Mouse (Mus musculus) liver, embryonic 14.5 days (tissue): ENCODE data around the gene Rnf141. TPM values are rescaled to one million over a fixed set of nuclear protein-coding genes. Genes with fewer than 3 reads are reported as not detected.

Experiments
- ATAC-seq: fragments of 200-750 bp; cut with Nextera tagmentation; 2 replicates; pipeline ENCODE4 v1.8.0; 2017; ENCODE audit warnings: moderate number of reproducible peaks, mild to moderate bottlenecking, moderate library complexity; ENCODE audit not compliant: insufficient read depth
- DNase-seq, 3 experiments: peaks; one replicate each; pipeline ENCODE4 v3.0.0-alpha.2; 2012 to 2013; ENCODE audit warnings: low read depth in 3 of 3, low spot score in 3 of 3
- H3K27ac ChIP-seq: fragments of 300-500 bp; sonication (generic); 2 replicates; pipeline ENCODE4 v1.5.1; 2014; ENCODE audit warnings: moderate library complexity, mild to moderate bottlenecking, control low read depth, inconsistent platforms
- H3K27me3 ChIP-seq: fragments of 300-500 bp; sonication (generic); 2 replicates; pipeline ENCODE4 v1.6.1; 2014; ENCODE audit warnings: mild to moderate bottlenecking, low read length, moderate library complexity; ENCODE audit not compliant: control insufficient read depth, insufficient read depth
- H3K36me3 ChIP-seq: fragments of 300-500 bp; sonication (generic); replicated peaks from 2 replicates; pipeline ENCODE4 v1.6.1; 2014; ENCODE audit warnings: low read depth; ENCODE audit not compliant: control insufficient read depth, insufficient read depth
- H3K4me1 ChIP-seq, 2 experiments: fragments of 200-500 bp in 1 of 2; fragments of 300-500 bp in 1 of 2; sonication (generic) in 1 of 2; replicated peaks; 2 replicates each; pipeline ENCODE4 v1.6.1; 2012 to 2014; ENCODE audit warnings: antibody characterized with exemption in 1 of 2, inconsistent platforms in 1 of 2, low read length in 1 of 2; ENCODE audit not compliant: control insufficient read depth in 2 of 2, insufficient read depth in 2 of 2
- H3K4me2 ChIP-seq: fragments of 300-500 bp; sonication (generic); 2 replicates; pipeline ENCODE4 v1.6.1; 2014; ENCODE audit warnings: low read depth, mild to moderate bottlenecking, control low read depth, moderate library complexity
- H3K4me3 ChIP-seq, 2 experiments: fragments of 200-500 bp in 1 of 2; fragments of 300-500 bp in 1 of 2; sonication (generic) in 1 of 2; 2 replicates each; pipeline ENCODE4 v1.5.1; 2012 to 2014; ENCODE audit warnings: low read depth in 2 of 2, low read length in 2 of 2, mild to moderate bottlenecking in 2 of 2, control low read depth in 1 of 2, inconsistent platforms in 1 of 2, moderate library complexity in 1 of 2; ENCODE audit not compliant: insufficient read depth in 1 of 2
- H3K9ac ChIP-seq: fragments of 300-500 bp; sonication (generic); replicated peaks from 2 replicates; pipeline ENCODE4 v1.6.1; 2014; ENCODE audit warnings: mild to moderate bottlenecking, control low read depth, moderate library complexity
- H3K9me3 ChIP-seq: fragments of 300-500 bp; sonication (generic); 2 replicates; pipeline ENCODE4 v1.6.1; 2016; ENCODE audit warnings: low read length, mixed read lengths; ENCODE audit not compliant: control insufficient read depth
- CTCF ChIP-seq: IDR thresholded peaks from 2 replicates; pipeline ENCODE4 v1.5.1; 2016; ENCODE audit warnings: antibody characterized with exemption, low read depth, control low read depth
- EP300 ChIP-seq: IDR thresholded peaks from 2 replicates; pipeline ENCODE4 v1.6.1; 2016; ENCODE audit warnings: antibody characterized with exemption, low read depth
- WGBS: fragments of 180-500 bp; shearing (Covaris S2); extraction: QIAGEN DNeasy Blood & Tissue Kit; methylation state at CpG from one replicate; pipeline ENCODE4 v1.1.7; 2014; ENCODE audit not compliant: insufficient replicate concordance; 5-methylcytosine and 5-hydroxymethylcytosine counted together
- polyA plus RNA-seq, 2 experiments: library from polyadenylated mRNA; depleted of rRNA in 1 of 2; stranded (reverse) in 1 of 2; unstranded in 1 of 2; fragments of >200 nt; fragmentation: Nextera tagmentation in 1 of 2; extraction: Ambion mirVana in 1 of 2; gene quantifications; 2 replicates each; pipeline versions ENCODE4 v1.2.1 to v1.2.3; 2012 to 2014

Rnf141 gene
- polyA plus RNA-seq, 2 experiments: 17.4 to 25.4 TPM

GRCm38 (mm10) chr7:110803131-110803530, 41.1 kb downstream of the Rnf141 start:
- H3K4me2 ChIP-seq: no peak overlapping the region
- peaks cover 60% of the 10 kb centered on the region for H3K36me3 ChIP-seq
- H3K4me1 ChIP-seq: no peaks in the 10 kb centered on the region
- WGBS: 85% methylated on average over 10 of the region's 10 CpGs
- H3K27me3 ChIP-seq: no peaks in the 10 kb centered on the region
- H3K9ac ChIP-seq: no peak overlapping the region
- DNase-seq (no peak), ATAC-seq (no peak)
- H3K4me3 ChIP-seq: no peak overlapping the region
- H3K9me3 ChIP-seq: no peaks in the 10 kb centered on the region
- TF ChIP-seq CTCF: no peak
- no peak for TF ChIP-seq EP300
- no peak overlapping the region for H3K27ac ChIP-seq

GRCm38 (mm10) chr7:110801028-110801427, 43.2 kb downstream of the Rnf141 start:
- Histone ChIP-seq H3K9ac (no peak overlapping the region), H3K27ac (no peak overlapping the region), H3K36me3 (peaks cover 58% of the 10 kb centered on the region), H3K27me3 (no peaks in the 10 kb centered on the region), H3K9me3 (no peaks in the 10 kb centered on the region), H3K4me2 (no peak overlapping the region), H3K4me1 (no peaks in the 10 kb centered on the region), H3K4me3 (no peak overlapping the region)
- DNase-seq (peak; percentile 59 to 66 (median 64)), ATAC-seq (peak; percentile 48; the same call in 1 of the 2 replicates)
- TF ChIP-seq CTCF (peak; percentile 96), EP300 (no peak)
- WGBS: 0% methylated on average over 4 of the region's 4 CpGs

- Histone ChIP-seq H3K4me2 (no peak overlapping the region), H3K36me3 (peaks cover 58% of the 10 kb centered on the region), H3K9me3 (no peaks in the 10 kb centered on the region), H3K4me1 (no peaks in the 10 kb centered on the region), H3K9ac (no peak overlapping the region), H3K4me3 (no peak overlapping the region), H3K27me3 (no peaks in the 10 kb centered on the region), H3K27ac (no peak overlapping the region)
- WGBS: 87% methylated on average over 11 of the region's 11 CpGs
- DNase-seq (no peak), ATAC-seq (no peak)
- TF ChIP-seq EP300 (no peak), CTCF (no peak)
Measured at GRCm38 (mm10) chr7:110797722-110798409, 46.4 kb downstream of the Rnf141 start.

GRCm38 (mm10) chr7:110796367-110797051, 47.7 kb downstream of the Rnf141 start:
- H3K9me3 ChIP-seq: no peaks in the 10 kb centered on the region
- H3K4me2 ChIP-seq: no peak overlapping the region
- WGBS: 39% methylated on average over 12 of the region's 12 CpGs
- H3K27me3 ChIP-seq: no peaks in the 10 kb centered on the region
- no peaks in the 10 kb centered on the region for H3K4me1 ChIP-seq
- H3K36me3 ChIP-seq: peaks cover 55% of the 10 kb centered on the region
- TF ChIP-seq EP300 (no peak), CTCF (no peak)
- ATAC-seq (no peak), DNase-seq (no peak)
- no peak overlapping the region for H3K27ac ChIP-seq
- no peak overlapping the region for H3K4me3 ChIP-seq
- no peak overlapping the region for H3K9ac ChIP-seq

GRCm38 (mm10) chr7:110794722-110795121, 49.5 kb downstream of the Rnf141 start:
- H3K9ac ChIP-seq: no peak overlapping the region
- no peaks in the 10 kb centered on the region for H3K27me3 ChIP-seq
- no peak for DNase-seq
- H3K4me1 ChIP-seq: no peaks in the 10 kb centered on the region
- H3K36me3 ChIP-seq: peaks cover 63% of the 10 kb centered on the region
- H3K9me3 ChIP-seq: no peaks in the 10 kb centered on the region
- ATAC-seq: no peak
- no peak overlapping the region for H3K4me3 ChIP-seq
- H3K27ac ChIP-seq: no peak overlapping the region
- WGBS: 80% methylated on average over 4 of the region's 4 CpGs
- no peak for TF ChIP-seq EP300
- TF ChIP-seq CTCF: no peak
- no peak overlapping the region for H3K4me2 ChIP-seq
